Mouse (Mus musculus): ENCODE data around the gene Trpc2.

DNA sequence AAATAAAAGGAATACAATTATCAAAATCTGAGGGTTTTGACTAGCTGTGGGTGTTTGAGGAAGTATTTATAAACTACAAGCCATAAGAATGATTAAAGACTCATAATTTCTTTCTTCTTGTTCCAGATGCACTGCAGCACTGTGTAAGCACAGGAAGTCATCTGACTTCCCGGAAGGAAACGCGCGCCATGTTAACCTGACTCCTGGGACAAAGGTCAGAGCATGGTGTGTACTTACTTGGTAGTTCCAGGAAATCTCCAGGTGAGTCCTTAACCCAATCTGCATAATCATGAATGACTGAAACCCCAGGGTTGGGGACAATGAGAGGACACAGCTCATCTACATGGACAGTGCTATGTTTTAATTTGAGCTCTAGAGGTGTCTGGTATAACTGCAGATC, 49.5 kb downstream of the Trpc2 start:
- TF ChIP-seq CTCF (IDR thresholded peaks at IDR 0.05) (no peak), EP300 (IDR thresholded peaks at IDR 0.05) (peak; percentile 74)
